Mouse (Mus musculus) thymus, adult 18-20 months (tissue): ENCODE measurements around the gene Socs7.
"Not testable (repeated sequence)": the region's sequence is repeated elsewhere in the genome, so short reads cannot be mapped to it uniquely, and the experiment has no call there.

Experiments
- DNase-seq, 2 experiments: peaks; one replicate each; pipeline ENCODE4 v3.0.0; 2022; ENCODE audit warnings: mixed read lengths in 2 of 2

The Socs7 gene

GRCm38 (mm10) chr11:97361948-97362648, at the start of gene Socs7:
Gene Socs7 (plus strand): TSS chr11:97362551.
- peak; percentile 83 to 85 for DNase-seq

GRCm38 (mm10) chr11:97312871-97313270, 49.5 kb upstream of the Socs7 start:
- not testable (repeated sequence) for DNase-seq

- no peak for DNase-seq
Observed at GRCm38 (mm10) chr11:97314110-97314509, 48.2 kb upstream of the Socs7 start.

- no peak for DNase-seq
Observed at GRCm38 (mm10) chr11:97314751-97315503, 47.4 kb upstream of the Socs7 start.

- DNase-seq: peak; percentile 98
Observed at GRCm38 (mm10) chr11:97315504-97316503, 46.5 kb upstream of the Socs7 start, which contains the start of gene Mrpl45. Gene Mrpl45 (plus strand): TSS chr11:97315716.

GRCm38 (mm10) chr11:97321197-97321596, 41.2 kb upstream of the Socs7 start:
- DNase-seq: no peak

- not testable (repeated sequence) for DNase-seq
Observed at GRCm38 (mm10) chr11:97321894-97322600, 40.3 kb upstream of the Socs7 start.

- no peak for DNase-seq
Observed at GRCm38 (mm10) chr11:97325224-97325623, 37.1 kb upstream of the Socs7 start.

GRCm38 (mm10) chr11:97328148-97328547, 34.2 kb upstream of the Socs7 start:
- DNase-seq: no peak

- no peak for DNase-seq
Observed at GRCm38 (mm10) chr11:97330315-97330714, 32.0 kb upstream of the Socs7 start.

- DNase-seq: no peak
Observed at GRCm38 (mm10) chr11:97331231-97332190, 30.8 kb upstream of the Socs7 start.

GRCm38 (mm10) chr11:97333044-97333443, 29.3 kb upstream of the Socs7 start:
- no peak for DNase-seq

GRCm38 (mm10) chr11:97333896-97334295, 28.5 kb upstream of the Socs7 start:
- no peak for DNase-seq

- DNase-seq: no peak
Observed at GRCm38 (mm10) chr11:97334400-97334799, 28.0 kb upstream of the Socs7 start.

- no peak for DNase-seq
Observed at GRCm38 (mm10) chr11:97336238-97336637, 26.1 kb upstream of the Socs7 start.

- no peak for DNase-seq
Observed at GRCm38 (mm10) chr11:97336751-97337345, 25.5 kb upstream of the Socs7 start.

GRCm38 (mm10) chr11:97337363-97337762, 25.0 kb upstream of the Socs7 start:
- DNase-seq: no peak

- no peak for DNase-seq
Observed at GRCm38 (mm10) chr11:97338302-97338976, 23.9 kb upstream of the Socs7 start.

GRCm38 (mm10) chr11:97338977-97339315, 23.4 kb upstream of the Socs7 start:
- DNase-seq: no peak

- DNase-seq: peak; percentile 24 to 27
Observed at GRCm38 (mm10) chr11:97343175-97343574, 19.2 kb upstream of the Socs7 start.
